Mouse (Mus musculus): ENCODE measurements at regions not wholly inside any gene's neighbourhood (a gene's known extent, or its start where the extent isn't known, plus 50 kb on each side); places are given as distances from the start of the nearest gene placed in this dataset.
A peak's percentile ranks its signal among the peaks of the same experiment; 100 is the strongest.

- H3K4me2 ChIP-seq (ENCODE audit: low read depth, low read length) = no peak overlapping the region
- H3K4me1 ChIP-seq (ENCODE audit: control insufficient read depth, insufficient read depth, low read length) = no peaks in the 10 kb centered on the region
- ATAC-seq (replicated peaks; ENCODE audit: insufficient number of reproducible peaks, low FRiP score, low TSS enrichment, low read depth) = no peak
- H3K27ac ChIP-seq (replicated peaks; ENCODE audit: low read depth, low read length) = no peak overlapping the region
- 82% methylated on average over 5 of the region's 5 CpGs for WGBS
- H3K9me3 ChIP-seq (replicated peaks; ENCODE audit: control insufficient read depth, low read length) = no peaks in the 10 kb centered on the region
- H3K36me3 ChIP-seq (replicated peaks; ENCODE audit: control insufficient read depth, insufficient read depth, low read depth, low read length) = no peaks in the 10 kb centered on the region
- no peak overlapping the region for H3K4me3 ChIP-seq (ENCODE audit: low read depth, low read length)
- DNase-seq (ENCODE audit: low spot score) = no peak
- H3K9ac ChIP-seq (replicated peaks; ENCODE audit: low read length) = no peak overlapping the region
- H3K27me3 ChIP-seq (ENCODE audit: control insufficient read depth, insufficient read depth, low read length) = no peaks in the 10 kb centered on the region
Observed at GRCm38 (mm10) chr13:25925685-25926084, 655.4 kb upstream of the Nrsn1 start.

- ATAC-seq (replicated peaks; ENCODE audit: insufficient number of reproducible peaks, low FRiP score, low TSS enrichment, low read depth) (no peak), DNase-seq (ENCODE audit: low spot score) (no peak)
- WGBS = 84% methylated on average over 5 of the region's 5 CpGs
- Histone ChIP-seq H3K4me2 (ENCODE audit: low read depth, low read length) (no peak overlapping the region), H3K36me3 (replicated peaks; ENCODE audit: control insufficient read depth, insufficient read depth, low read depth, low read length) (no peaks in the 10 kb centered on the region), H3K27ac (replicated peaks; ENCODE audit: low read depth, low read length) (no peak overlapping the region), H3K9ac (replicated peaks; ENCODE audit: low read length) (no peak overlapping the region), H3K27me3 (ENCODE audit: control insufficient read depth, insufficient read depth, low read length) (no peaks in the 10 kb centered on the region), H3K4me1 (ENCODE audit: control insufficient read depth, insufficient read depth, low read length) (no peaks in the 10 kb centered on the region; the same call in 1 of the 2 replicates), H3K9me3 (replicated peaks; ENCODE audit: control insufficient read depth, low read length) (no peaks in the 10 kb centered on the region), H3K4me3 (ENCODE audit: low read depth, low read length) (no peak overlapping the region)
Observed at GRCm38 (mm10) chr13:25899871-25900270, 629.6 kb upstream of the Nrsn1 start.

- H3K9me3 ChIP-seq (replicated peaks; ENCODE audit: control insufficient read depth, low read length) = no peaks in the 10 kb centered on the region
- no peak overlapping the region for H3K4me3 ChIP-seq (ENCODE audit: low read depth, low read length)
- H3K4me2 ChIP-seq (ENCODE audit: low read depth, low read length) = no peak overlapping the region
- ATAC-seq (replicated peaks; ENCODE audit: insufficient number of reproducible peaks, low FRiP score, low TSS enrichment, low read depth) = no peak
- H3K4me1 ChIP-seq (ENCODE audit: control insufficient read depth, insufficient read depth, low read length) = no peaks in the 10 kb centered on the region
- H3K9ac ChIP-seq (replicated peaks; ENCODE audit: low read length) = no peak overlapping the region
- H3K27me3 ChIP-seq (ENCODE audit: control insufficient read depth, insufficient read depth, low read length) = no peaks in the 10 kb centered on the region
- DNase-seq (ENCODE audit: low spot score) = no peak
- WGBS = 63% methylated on average over 2 of the region's 2 CpGs
- H3K36me3 ChIP-seq (replicated peaks; ENCODE audit: control insufficient read depth, insufficient read depth, low read depth, low read length) = no peaks in the 10 kb centered on the region
- H3K27ac ChIP-seq (replicated peaks; ENCODE audit: low read depth, low read length) = no peak overlapping the region
Observed at GRCm38 (mm10) chr13:25893150-25893549, 622.8 kb upstream of the Nrsn1 start.

- no peaks in the 10 kb centered on the region for H3K9me3 ChIP-seq (replicated peaks; ENCODE audit: control insufficient read depth, low read length)
- no peak overlapping the region for H3K9ac ChIP-seq (replicated peaks; ENCODE audit: low read length)
- ATAC-seq (replicated peaks; ENCODE audit: insufficient number of reproducible peaks, low FRiP score, low TSS enrichment, low read depth) (no peak), DNase-seq (ENCODE audit: low spot score) (no peak)
- H3K4me2 ChIP-seq (ENCODE audit: low read depth, low read length) = no peak overlapping the region
- H3K27ac ChIP-seq (replicated peaks; ENCODE audit: low read depth, low read length) = no peak overlapping the region
- no peaks in the 10 kb centered on the region for H3K36me3 ChIP-seq (replicated peaks; ENCODE audit: control insufficient read depth, insufficient read depth, low read depth, low read length)
- no peaks in the 10 kb centered on the region for H3K27me3 ChIP-seq (ENCODE audit: control insufficient read depth, insufficient read depth, low read length)
- no peak overlapping the region for H3K4me3 ChIP-seq (ENCODE audit: low read depth, low read length)
- 93% methylated on average over 4 of the region's 4 CpGs for WGBS
- H3K4me1 ChIP-seq (ENCODE audit: control insufficient read depth, insufficient read depth, low read length) = no peaks in the 10 kb centered on the region
Observed at GRCm38 (mm10) chr13:25882818-25883217, 612.5 kb upstream of the Nrsn1 start.

- no peaks in the 10 kb centered on the region for H3K4me1 ChIP-seq (ENCODE audit: control insufficient read depth, insufficient read depth, low read length)
- H3K4me3 ChIP-seq (ENCODE audit: low read depth, low read length) = no peak overlapping the region
- no peak overlapping the region for H3K27ac ChIP-seq (replicated peaks; ENCODE audit: low read depth, low read length)
- no peak overlapping the region for H3K4me2 ChIP-seq (ENCODE audit: low read depth, low read length)
- no peak overlapping the region for H3K9ac ChIP-seq (replicated peaks; ENCODE audit: low read length)
- 71% methylated on average over 1 of the region's 1 CpGs for WGBS
- no peak for DNase-seq (ENCODE audit: low spot score)
- no peaks in the 10 kb centered on the region for H3K27me3 ChIP-seq (ENCODE audit: control insufficient read depth, insufficient read depth, low read length)
- no peak for ATAC-seq (replicated peaks; ENCODE audit: insufficient number of reproducible peaks, low FRiP score, low TSS enrichment, low read depth)
- no peaks in the 10 kb centered on the region for H3K36me3 ChIP-seq (replicated peaks; ENCODE audit: control insufficient read depth, insufficient read depth, low read depth, low read length)
- no peaks in the 10 kb centered on the region for H3K9me3 ChIP-seq (replicated peaks; ENCODE audit: control insufficient read depth, low read length)
Observed at GRCm38 (mm10) chr13:25868923-25869322, 598.6 kb upstream of the Nrsn1 start.

GRCm38 (mm10) chr13:25858207-25858606 lies 587.9 kb upstream of the Nrsn1 start:
- H3K9me3 ChIP-seq (replicated peaks; ENCODE audit: control insufficient read depth, low read length) = no peaks in the 10 kb centered on the region
- no peaks in the 10 kb centered on the region for H3K36me3 ChIP-seq (replicated peaks; ENCODE audit: control insufficient read depth, insufficient read depth, low read depth, low read length)
- ATAC-seq (replicated peaks; ENCODE audit: insufficient number of reproducible peaks, low FRiP score, low TSS enrichment, low read depth) = no peak
- no peaks in the 10 kb centered on the region for H3K27me3 ChIP-seq (ENCODE audit: control insufficient read depth, insufficient read depth, low read length)
- no peak overlapping the region for H3K9ac ChIP-seq (replicated peaks; ENCODE audit: low read length)
- H3K4me3 ChIP-seq (ENCODE audit: low read depth, low read length) = no peak overlapping the region
- DNase-seq (ENCODE audit: low spot score) = no peak
- no peaks in the 10 kb centered on the region for H3K4me1 ChIP-seq (ENCODE audit: control insufficient read depth, insufficient read depth, low read length)
- H3K4me2 ChIP-seq (ENCODE audit: low read depth, low read length) = no peak overlapping the region
- H3K27ac ChIP-seq (replicated peaks; ENCODE audit: low read depth, low read length) = no peak overlapping the region

GRCm38 (mm10) chr13:25857569-25857968 lies 587.3 kb upstream of the Nrsn1 start:
- Histone ChIP-seq H3K4me1 (ENCODE audit: control insufficient read depth, insufficient read depth, low read length) (no peaks in the 10 kb centered on the region), H3K27ac (replicated peaks; ENCODE audit: low read depth, low read length) (no peak overlapping the region), H3K4me2 (ENCODE audit: low read depth, low read length) (no peak overlapping the region), H3K36me3 (replicated peaks; ENCODE audit: control insufficient read depth, insufficient read depth, low read depth, low read length) (no peaks in the 10 kb centered on the region), H3K9me3 (replicated peaks; ENCODE audit: control insufficient read depth, low read length) (no peaks in the 10 kb centered on the region), H3K4me3 (ENCODE audit: low read depth, low read length) (no peak overlapping the region), H3K27me3 (ENCODE audit: control insufficient read depth, insufficient read depth, low read length) (no peaks in the 10 kb centered on the region), H3K9ac (replicated peaks; ENCODE audit: low read length) (no peak overlapping the region)
- WGBS = 60% methylated on average over 3 of the region's 3 CpGs
- ATAC-seq (replicated peaks; ENCODE audit: insufficient number of reproducible peaks, low FRiP score, low TSS enrichment, low read depth) (no peak), DNase-seq (ENCODE audit: low spot score) (peak; percentile 9)

- Histone ChIP-seq H3K27me3 (ENCODE audit: control insufficient read depth, insufficient read depth, low read length) (no peaks in the 10 kb centered on the region), H3K4me3 (ENCODE audit: low read depth, low read length) (no peak overlapping the region), H3K4me2 (ENCODE audit: low read depth, low read length) (no peak overlapping the region), H3K36me3 (replicated peaks; ENCODE audit: control insufficient read depth, insufficient read depth, low read depth, low read length) (no peaks in the 10 kb centered on the region), H3K4me1 (ENCODE audit: control insufficient read depth, insufficient read depth, low read length) (no peaks in the 10 kb centered on the region), H3K9ac (replicated peaks; ENCODE audit: low read length) (no peak overlapping the region), H3K9me3 (replicated peaks; ENCODE audit: control insufficient read depth, low read length) (no peaks in the 10 kb centered on the region), H3K27ac (replicated peaks; ENCODE audit: low read depth, low read length) (no peak overlapping the region)
- DNase-seq (ENCODE audit: low spot score) (no peak), ATAC-seq (replicated peaks; ENCODE audit: insufficient number of reproducible peaks, low FRiP score, low TSS enrichment, low read depth) (no peak)
- 77% methylated on average over 3 of the region's 3 CpGs for WGBS
Observed at GRCm38 (mm10) chr13:25857096-25857495, 586.8 kb upstream of the Nrsn1 start.

All from embryonic facial prominence, embryonic 11.5 days (tissue).